Mouse (Mus musculus) stomach, postnatal 0 days (tissue): ENCODE measurements at regions not wholly inside any gene's neighbourhood (a gene's known extent, or its start where the extent isn't known, plus 50 kb on each side); places are given as distances from the start of the nearest gene placed in this dataset.

Experiments
- ATAC-seq: fragments of 200-750 bp; cut with Nextera tagmentation; 2 replicates; pipeline ENCODE4 v1.8.0; 2017; ENCODE audit not compliant: low FRiP score, low TSS enrichment
- DNase-seq: peaks from one replicate; pipeline ENCODE4 v3.0.0-alpha.2; 2016; ENCODE audit warnings: low spot score
- H3K27ac ChIP-seq: fragments of 300-500 bp; sonication (generic); replicated peaks from 2 replicates; pipeline ENCODE4 v1.5.1; 2014; ENCODE audit warnings: mild to moderate bottlenecking, control low read depth
- H3K27me3 ChIP-seq: fragments of 300-500 bp; sonication (generic); 2 replicates; pipeline ENCODE4 v1.6.1; 2014; ENCODE audit warnings: low read length; ENCODE audit not compliant: control insufficient read depth, insufficient read depth
- H3K36me3 ChIP-seq: fragments of 300-500 bp; sonication (generic); 2 replicates; pipeline ENCODE4 v1.6.1; 2014; ENCODE audit warnings: low read length, mixed read lengths; ENCODE audit not compliant: control insufficient read depth, insufficient read depth
- H3K4me1 ChIP-seq: fragments of 300-500 bp; sonication (generic); replicated peaks from 2 replicates; pipeline ENCODE4 v1.6.1; 2014; ENCODE audit warnings: antibody characterized with exemption; ENCODE audit not compliant: control insufficient read depth, insufficient read depth
- H3K4me2 ChIP-seq: fragments of 300-500 bp; sonication (generic); replicated peaks from 2 replicates; pipeline ENCODE4 v1.6.1; 2014; ENCODE audit warnings: low read depth, mild to moderate bottlenecking, control low read depth, moderate library complexity
- H3K4me3 ChIP-seq: fragments of 300-500 bp; sonication (generic); 2 replicates; pipeline ENCODE4 v1.5.1; 2014; ENCODE audit warnings: low read depth, low read length, control low read depth
- H3K9ac ChIP-seq: fragments of 300-500 bp; sonication (generic); 2 replicates; pipeline ENCODE4 v1.6.1; 2014; ENCODE audit warnings: mild to moderate bottlenecking, low read length, control low read depth, mixed read lengths
- H3K9me3 ChIP-seq: fragments of 300-500 bp; sonication (generic); 2 replicates; pipeline ENCODE4 v1.6.1; 2016; ENCODE audit warnings: low read length; ENCODE audit not compliant: control insufficient read depth
- CTCF ChIP-seq: IDR thresholded peaks from 2 replicates; pipeline ENCODE4 v1.5.1; 2016; ENCODE audit warnings: antibody characterized with exemption, low read depth, mild to moderate bottlenecking, moderate library complexity
- EP300 ChIP-seq: optimal IDR thresholded peaks from 2 replicates; pipeline ENCODE3; 2016; ENCODE audit warnings: antibody characterized with exemption
- WGBS: fragments of 180-500 bp; shearing (Covaris S2); extraction: QIAGEN DNeasy Blood & Tissue Kit; methylation state at CpG from one replicate; pipeline ENCODE4 v1.1.7; 2014; 5-methylcytosine and 5-hydroxymethylcytosine counted together

- Histone ChIP-seq H3K9me3 (no peaks in the 10 kb centered on the region), H3K4me3 (no peak overlapping the region), H3K27ac (no peak overlapping the region), H3K9ac (no peak overlapping the region), H3K4me2 (no peak overlapping the region), H3K27me3 (no peaks in the 10 kb centered on the region), H3K36me3 (no peaks in the 10 kb centered on the region), H3K4me1 (no peaks in the 10 kb centered on the region)
- ATAC-seq (no peak), DNase-seq (no peak)
- 68% methylated on average over 1 of the region's 1 CpGs for WGBS
- TF ChIP-seq EP300 (no peak), CTCF (no peak)
Measured at GRCm38 (mm10) chr8:127957571-127957970, 400.8 kb upstream of the Nrp1 start.

GRCm38 (mm10) chr8:127958351-127959044 is 399.9 kb upstream of the Nrp1 start:
- TF ChIP-seq EP300 (no peak), CTCF (no peak)
- no peak overlapping the region for H3K4me2 ChIP-seq
- H3K4me3 ChIP-seq = no peak overlapping the region
- H3K4me1 ChIP-seq = no peaks in the 10 kb centered on the region
- H3K27me3 ChIP-seq = no peaks in the 10 kb centered on the region
- no peaks in the 10 kb centered on the region for H3K9me3 ChIP-seq
- no peak overlapping the region for H3K9ac ChIP-seq
- no peak for DNase-seq
- no peaks in the 10 kb centered on the region for H3K36me3 ChIP-seq
- WGBS = 75% methylated on average over 12 of the region's 12 CpGs
- H3K27ac ChIP-seq = no peak overlapping the region
- ATAC-seq = no peak

DNA sequence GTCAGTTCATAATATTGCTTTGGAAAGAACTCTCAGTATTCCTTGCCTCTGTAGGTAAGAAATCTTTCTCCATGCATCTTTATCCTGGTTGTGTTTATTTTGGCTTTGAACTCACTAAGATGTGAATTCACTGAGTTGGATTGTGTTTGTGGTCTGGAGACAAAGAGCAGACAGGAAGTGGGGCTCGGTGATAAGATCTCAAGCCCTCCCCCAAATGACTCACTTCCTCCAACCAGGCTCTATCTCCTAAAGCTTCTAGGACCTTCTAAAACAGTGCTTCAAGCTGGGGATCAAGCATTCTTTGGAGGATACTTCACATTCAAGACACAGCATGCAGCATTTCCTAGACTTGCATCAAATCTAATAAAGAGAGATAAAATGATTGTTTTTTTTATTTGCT is 395.5 kb upstream of the Nrp1 start:
- H3K4me2 ChIP-seq = no peak overlapping the region
- DNase-seq (no peak), ATAC-seq (no peak)
- no peaks in the 10 kb centered on the region for H3K4me1 ChIP-seq
- H3K4me3 ChIP-seq = no peak overlapping the region
- no peak overlapping the region for H3K9ac ChIP-seq
- H3K27ac ChIP-seq = no peak overlapping the region
- TF ChIP-seq EP300 = no peak
- TF ChIP-seq CTCF = no peak
- no peaks in the 10 kb centered on the region for H3K9me3 ChIP-seq
- no peaks in the 10 kb centered on the region for H3K27me3 ChIP-seq
- WGBS = 50% methylated on average over 1 of the region's 1 CpGs
- no peaks in the 10 kb centered on the region for H3K36me3 ChIP-seq

GRCm38 (mm10) chr8:127963625-127964024 is 394.8 kb upstream of the Nrp1 start:
- H3K4me2 ChIP-seq = no peak overlapping the region
- no peak for DNase-seq
- H3K27me3 ChIP-seq = no peaks in the 10 kb centered on the region
- H3K4me1 ChIP-seq = no peaks in the 10 kb centered on the region
- 45% methylated on average over 6 of the region's 6 CpGs for WGBS
- no peak overlapping the region for H3K9ac ChIP-seq
- no peak for ATAC-seq
- H3K27ac ChIP-seq = no peak overlapping the region
- no peak overlapping the region for H3K4me3 ChIP-seq
- TF ChIP-seq CTCF (no peak), EP300 (no peak)
- no peaks in the 10 kb centered on the region for H3K36me3 ChIP-seq
- H3K9me3 ChIP-seq = no peaks in the 10 kb centered on the region

- no peaks in the 10 kb centered on the region for H3K9me3 ChIP-seq
- no peak overlapping the region for H3K4me3 ChIP-seq
- H3K27ac ChIP-seq = no peak overlapping the region
- H3K4me2 ChIP-seq = no peak overlapping the region
- ATAC-seq (no peak), DNase-seq (no peak)
- no peaks in the 10 kb centered on the region for H3K36me3 ChIP-seq
- no peaks in the 10 kb centered on the region for H3K4me1 ChIP-seq
- H3K27me3 ChIP-seq = no peaks in the 10 kb centered on the region
- H3K9ac ChIP-seq = no peak overlapping the region
- TF ChIP-seq EP300 (no peak), CTCF (no peak)
Measured at GRCm38 (mm10) chr8:127964801-127965200, 393.6 kb upstream of the Nrp1 start.

DNA sequence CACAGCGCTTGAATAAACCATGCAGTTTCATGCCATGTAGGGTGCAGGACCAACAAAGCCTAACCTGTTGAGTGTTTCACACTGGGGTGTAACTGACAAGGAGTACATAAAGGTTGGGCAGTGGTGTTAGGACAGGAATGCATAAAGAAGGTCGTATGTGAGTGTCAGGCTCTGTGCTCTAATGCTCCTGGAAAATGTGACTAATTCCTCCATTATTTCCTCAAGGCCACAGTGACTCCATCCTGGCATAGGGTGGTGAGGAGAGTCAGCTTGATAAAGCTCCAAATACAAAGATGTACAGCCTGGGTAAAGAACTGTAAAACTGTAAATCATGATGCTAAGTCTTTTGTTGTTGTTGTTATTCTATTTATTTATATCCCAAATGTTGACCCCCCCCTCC is 393.1 kb upstream of the Nrp1 start:
- Histone ChIP-seq H3K36me3 (no peaks in the 10 kb centered on the region), H3K4me3 (no peak overlapping the region), H3K27ac (no peak overlapping the region), H3K9ac (no peak overlapping the region), H3K9me3 (no peaks in the 10 kb centered on the region), H3K4me2 (no peak overlapping the region), H3K27me3 (no peaks in the 10 kb centered on the region), H3K4me1 (no peaks in the 10 kb centered on the region)
- TF ChIP-seq EP300 = no peak
- 74% methylated on average over 2 of the region's 2 CpGs for whole genome bisulfite sequencing
- DNase-seq (no peak), ATAC-seq (no peak)
